Mouse (Mus musculus): ENCODE measurements around the gene Htr7. TPM values are rescaled to one million over a fixed set of nuclear protein-coding genes. Genes with fewer than 3 reads are reported as not detected.

Htr7 gene
- total RNA-seq (2021): 10 to 100 TPM; 10.5 to 11.7 TPM
- long read RNA-seq, experiment 1, partial matches to known transcripts: 0 of 4 reads
- long read RNA-seq, experiment 1, other reads (novel, unspliced or antisense): 3 of 4 reads
- long read RNA-seq, experiment 2, partial matches to known transcripts: 0 of 3 reads
- long read RNA-seq, experiment 2, other reads (novel, unspliced or antisense): 1 of 3 reads

DNA sequence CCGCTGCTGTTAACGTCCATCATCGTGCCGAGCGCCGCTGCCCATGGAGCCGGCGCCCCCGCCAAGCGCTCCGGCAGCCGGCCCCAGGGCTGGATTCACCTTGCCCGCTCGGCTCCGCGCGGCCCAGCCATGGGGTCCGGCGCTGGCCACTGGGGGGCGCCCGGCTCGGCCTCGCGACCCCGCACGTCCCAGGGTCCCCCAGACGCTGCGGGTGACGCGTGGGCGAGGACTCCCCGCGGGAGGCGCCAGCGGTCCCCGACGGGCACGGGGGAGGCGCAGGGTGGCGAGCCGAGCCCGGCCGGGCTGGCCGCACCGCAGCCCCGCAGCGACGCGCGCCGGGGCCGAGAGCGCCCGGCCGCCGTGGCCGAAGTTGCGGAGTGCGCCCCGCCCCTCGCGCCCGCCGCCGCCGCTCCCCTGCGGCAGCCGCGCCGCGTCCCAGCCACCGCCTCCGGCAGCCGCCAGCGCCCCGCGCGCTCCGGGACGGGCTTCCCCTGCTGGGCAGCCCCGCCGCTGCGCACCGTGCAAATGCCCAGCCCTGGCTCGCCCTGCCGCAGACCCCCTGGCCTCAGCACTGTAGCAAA is at the start of gene Htr7:
Gene Htr7 (minus strand): TSS at position 277 of the 581 bp plus-strand sequence.
- peak in 1 of 2 experiments; percentile 37 for DNase-seq (ENCODE audit: low spot score in 2 of 2)
- intact Hi-C loops (cut with DNase I): loop anchor here (5.0 kb wide), 1 partner anchor 930 kb away; no protein-coding TSS in a partner anchor

GRCm38 (mm10) chr19:36103909-36104308 is 46.6 kb upstream of the Htr7 start:
- intact Hi-C loops (cut with DNase I): loop anchor here (10.0 kb wide), 1 partner anchor 451 kb away; the partner anchor contains the start of gene Hectd2
- DNase-seq (ENCODE audit: low spot score in 2 of 2): no peak

GRCm38 (mm10) chr19:36098916-36099315 is 41.6 kb upstream of the Htr7 start:
- no peak for DNase-seq (ENCODE audit: low spot score in 2 of 2)
- intact Hi-C loops (cut with DNase I): no loop called here

DNA sequence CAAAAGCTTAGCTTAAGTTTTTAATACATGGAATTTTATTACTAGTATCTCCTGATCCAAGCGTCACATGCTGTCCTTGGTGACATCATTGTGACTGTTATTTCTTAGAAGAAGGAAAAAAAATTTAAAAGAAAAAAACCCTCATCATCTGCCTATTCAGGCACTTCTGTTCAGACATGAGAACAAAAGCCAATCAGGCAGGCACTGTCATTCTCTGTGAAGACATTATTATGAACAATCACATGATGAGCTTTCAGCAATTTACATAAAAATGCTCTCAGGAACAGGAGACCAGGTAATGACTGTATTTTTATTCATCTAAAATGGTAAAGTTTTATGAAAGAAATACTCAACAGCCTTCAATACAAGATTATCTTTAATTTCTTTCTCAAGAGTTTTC is 41.0 kb upstream of the Htr7 start:
- DNase-seq (ENCODE audit: low spot score in 2 of 2): no peak
- intact Hi-C loops (cut with DNase I): no loop called here

- DNase-seq (ENCODE audit: low spot score in 2 of 2): no peak
- intact Hi-C loops (cut with DNase I): no loop called here
These were observed 39.9 kb upstream of the Htr7 start for GRCm38 (mm10) chr19:36097194-36097593.

DNA sequence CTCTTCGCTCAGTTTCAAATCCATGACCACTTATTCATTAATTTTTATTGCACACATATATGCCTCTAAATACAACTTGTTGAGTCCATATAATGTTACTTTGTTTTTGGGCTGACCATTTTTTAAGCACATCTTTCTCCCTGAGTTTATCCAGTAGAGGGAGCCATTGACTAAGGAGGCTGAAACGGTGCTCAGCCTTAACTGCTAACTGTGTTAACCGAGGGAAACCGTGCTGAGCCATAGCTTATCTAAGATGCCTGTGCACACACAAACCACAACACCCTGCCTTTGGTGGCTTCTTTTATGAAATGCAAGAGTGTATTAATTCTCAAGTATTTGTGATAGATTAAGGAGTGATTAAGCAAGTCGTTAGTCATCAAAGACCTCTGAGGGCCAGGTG is 33.5 kb upstream of the Htr7 start:
- intact Hi-C loops (cut with DNase I): no loop called here
- DNase-seq (ENCODE audit: low spot score in 2 of 2): peak; percentile 30 to 31

- peak; percentile 89 to 93 for DNase-seq (ENCODE audit: low spot score in 2 of 2)
- intact Hi-C loops (cut with DNase I): loop anchor here (1.0 kb wide), 1 partner anchor 1090 kb away; no protein-coding TSS in a partner anchor
These were observed 26.2 kb upstream of the Htr7 start, which contains the start of gene Rpp30 for GRCm38 (mm10) chr19:36083262-36084225. Gene Rpp30 (plus strand): TSS chr19:36083716.

DNA sequence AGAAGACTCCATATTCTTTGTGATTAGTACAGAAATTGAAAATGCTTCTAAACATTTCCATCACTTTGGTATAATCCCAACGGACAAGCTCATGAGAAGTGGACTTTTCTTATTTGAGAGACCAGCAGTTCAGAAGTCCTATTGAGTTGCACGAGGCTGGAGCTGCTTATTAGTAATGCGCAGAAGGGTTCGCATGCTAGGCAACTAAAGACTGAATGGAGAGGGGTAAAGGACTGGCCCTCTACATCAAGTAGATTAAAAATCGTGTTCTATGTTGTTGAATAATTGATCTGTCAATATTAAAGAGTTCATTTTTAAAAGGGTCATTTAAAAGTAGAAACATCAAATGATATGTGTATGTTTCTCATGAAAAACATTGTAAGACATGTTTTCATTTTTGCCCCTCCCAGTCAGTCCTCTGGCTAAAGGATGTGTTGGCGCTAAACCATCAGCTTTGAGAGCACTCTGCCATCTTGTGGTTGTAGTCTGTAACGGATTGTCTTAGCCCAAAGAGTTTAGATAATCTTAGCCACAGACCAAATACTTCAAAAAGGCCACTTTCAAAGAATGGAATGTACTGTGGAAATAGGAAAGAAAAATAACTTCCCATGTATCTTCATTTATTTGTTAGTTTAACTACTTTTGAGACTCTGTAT is 25.4 kb upstream of the Htr7 start:
- intact Hi-C loops (cut with DNase I): loop anchor here (1.0 kb wide), 1 partner anchor 1089 kb away; no protein-coding TSS in a partner anchor

GRCm38 (mm10) chr19:36062801-36063529 is 5.7 kb upstream of the Htr7 start:
- intact Hi-C loops (cut with DNase I): loop anchor here (2.0 to 10.0 kb wide), 2 partner anchors 568 to 1070 kb away; no protein-coding TSS in a partner anchor
- peak in 1 of 2 experiments; percentile 18 for DNase-seq (ENCODE audit: low spot score in 2 of 2)

More for the DNA sequence above, 25.4 kb upstream of the Htr7 start:
- DNase-seq (ENCODE audit: low spot score in 2 of 2): peak; percentile 51 to 62

GRCm38 (mm10) chr19:36056502-36057221 is 645 bp downstream of the Htr7 start:
- no peak for DNase-seq (ENCODE audit: low spot score in 2 of 2)

DNA sequence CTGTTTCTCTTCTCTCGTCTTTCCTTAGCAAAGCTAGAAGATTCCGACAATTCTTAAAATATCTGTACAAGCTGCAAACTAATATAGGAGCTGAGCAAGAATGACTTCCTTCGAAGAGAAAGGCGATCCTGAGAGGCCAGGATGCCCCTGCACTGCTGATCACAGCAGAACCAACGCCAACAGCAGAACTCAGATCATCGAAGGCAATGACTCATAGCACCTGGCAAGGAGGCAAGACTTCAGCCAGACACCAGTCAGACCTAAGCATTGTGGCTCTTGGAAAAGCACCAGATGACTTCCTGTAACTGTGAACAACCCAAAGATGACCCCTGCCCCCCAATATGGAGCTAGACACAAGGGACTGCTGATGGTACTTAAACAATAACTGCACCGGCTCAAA is 11.3 kb downstream of the Htr7 start:
- intact Hi-C loops (cut with DNase I): no loop called here
- no peak for DNase-seq (ENCODE audit: low spot score in 2 of 2)

More at GRCm38 (mm10) chr19:36056502-36057221, 645 bp downstream of the Htr7 start:
- intact Hi-C loops (cut with DNase I): loop anchor here (5.0 kb wide), 1 partner anchor 929 kb away; no protein-coding TSS in a partner anchor

DNA sequence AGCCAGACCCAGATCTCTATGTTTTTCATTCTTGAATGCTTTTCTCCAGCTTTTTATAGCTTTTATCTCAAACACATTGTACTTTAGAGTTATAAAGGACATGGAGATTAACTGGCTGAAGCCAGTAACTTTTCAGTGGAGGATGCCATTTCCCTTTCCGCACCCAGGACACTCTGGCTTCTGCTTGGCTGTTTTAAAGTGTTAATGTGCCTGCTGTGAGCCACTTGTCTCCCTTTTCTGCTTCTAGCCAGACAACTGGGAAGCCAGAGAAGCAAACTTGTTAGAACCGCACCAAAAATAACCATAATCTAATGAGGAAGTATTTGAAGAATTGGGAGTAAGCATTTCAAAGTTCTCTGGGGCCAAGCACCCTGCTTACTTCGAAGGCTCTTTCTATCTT is 42.5 kb downstream of the Htr7 start:
- no peak for DNase-seq (ENCODE audit: low spot score in 2 of 2)
- intact Hi-C loops (cut with DNase I): no loop called here

DNA sequence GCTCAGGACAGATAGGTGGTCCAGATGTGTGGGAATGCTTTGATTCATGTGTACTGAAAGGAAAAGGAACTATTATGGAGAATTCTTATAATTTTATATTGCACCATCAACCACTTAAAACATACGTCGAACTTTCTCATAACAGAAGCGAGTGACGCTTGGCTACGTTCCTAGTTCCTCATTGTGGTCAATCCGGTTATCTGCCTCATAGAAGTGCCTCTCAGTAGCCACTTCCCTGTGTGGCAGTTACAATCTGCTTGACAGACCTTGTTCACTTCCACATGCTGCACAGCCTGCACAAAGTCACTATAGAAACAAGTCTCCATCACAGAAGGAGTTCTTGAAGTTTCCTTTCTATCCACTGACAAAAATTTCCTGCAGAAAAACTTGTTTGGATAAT is 51.0 kb downstream of the Htr7 start:
- DNase-seq (ENCODE audit: low spot score in 2 of 2): no peak
- intact Hi-C loops (cut with DNase I): no loop called here

DNA sequence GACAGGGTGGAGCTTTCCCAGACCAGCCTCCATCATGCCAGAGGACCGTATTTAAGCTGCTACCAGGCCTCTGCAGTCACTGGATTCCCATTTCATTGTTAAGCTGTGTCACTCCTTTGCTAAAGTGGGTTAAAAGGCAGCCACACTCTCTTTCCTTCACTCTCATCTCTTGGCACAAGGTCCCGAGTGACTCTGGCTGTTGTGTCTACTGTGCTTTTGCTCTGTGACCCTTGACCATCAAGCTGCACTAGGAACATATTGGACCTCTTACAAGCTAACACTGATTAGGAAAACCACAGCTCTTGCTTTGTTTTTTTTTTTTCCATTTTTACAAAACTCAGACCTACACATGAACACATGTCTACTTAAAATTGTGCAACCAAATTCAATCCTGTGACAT is 52.3 kb downstream of the Htr7 start:
- intact Hi-C loops (cut with DNase I): no loop called here
- DNase-seq (ENCODE audit: low spot score in 2 of 2): no peak

DNA sequence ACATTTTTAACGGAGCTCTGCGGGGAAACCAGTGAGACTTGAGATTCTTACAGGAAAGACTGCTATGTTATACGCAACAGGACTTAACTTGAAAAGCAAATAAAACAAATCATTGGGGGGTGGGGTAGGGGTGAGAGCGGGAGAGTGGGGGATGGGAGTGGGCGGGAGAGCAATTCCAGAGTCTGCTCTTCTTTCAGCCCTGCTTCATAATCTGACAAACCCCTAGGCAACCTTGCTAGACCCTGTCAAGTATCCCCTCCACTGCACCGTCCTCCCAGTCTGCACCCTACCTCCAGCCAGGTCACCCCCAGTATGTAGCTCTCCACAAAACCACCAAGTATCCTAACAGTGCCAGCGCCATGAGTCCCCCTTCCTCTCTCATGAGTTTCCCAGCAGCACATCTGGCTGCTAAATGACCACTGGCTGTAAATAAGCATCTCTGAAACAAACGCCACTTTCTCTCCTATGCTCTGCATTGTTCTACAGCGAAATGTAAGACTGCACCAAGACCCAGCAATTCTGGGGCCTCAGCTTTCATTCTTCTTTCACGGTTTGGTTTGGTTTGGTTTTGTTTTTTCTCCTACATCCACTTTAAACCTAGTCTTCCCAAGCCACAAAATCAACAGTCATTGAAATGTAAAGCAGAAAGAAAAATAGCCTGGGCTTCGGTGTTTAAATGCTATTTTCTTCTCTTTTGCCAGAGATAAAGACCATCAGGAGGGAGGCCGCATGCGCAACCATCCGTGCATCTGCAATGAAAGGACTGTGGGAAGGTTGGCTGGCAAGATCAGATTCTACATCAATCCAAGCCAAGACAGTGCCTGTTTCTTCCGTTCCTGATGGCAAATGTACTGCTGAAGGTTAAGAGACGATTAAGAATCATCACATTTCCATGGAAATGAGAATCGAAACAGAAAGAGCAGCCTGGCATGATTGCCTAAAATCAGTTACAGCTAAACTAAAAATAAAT is 54.5 kb downstream of the Htr7 start:
- peak in 1 of 2 experiments; percentile 17 for DNase-seq (ENCODE audit: low spot score in 2 of 2)
- intact Hi-C loops (cut with DNase I): no loop called here

DNA sequence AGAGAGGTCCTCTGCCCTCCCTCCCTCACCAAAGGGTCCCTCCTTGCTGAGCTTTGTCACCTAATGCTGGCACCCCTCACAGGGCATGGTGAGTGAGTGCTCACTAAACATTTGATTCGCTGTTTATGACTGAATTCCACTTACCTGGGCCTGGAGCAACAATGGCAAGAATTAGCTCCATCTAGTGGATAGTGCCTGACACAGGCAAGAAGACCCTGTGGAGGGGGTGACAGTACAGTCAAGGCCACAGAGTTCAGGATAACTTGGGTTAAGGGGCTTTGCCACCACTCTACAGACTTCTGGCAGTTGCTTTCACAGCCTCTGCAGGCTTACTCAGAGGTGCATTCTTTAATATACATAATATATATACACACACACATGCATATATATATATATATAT is 55.8 kb downstream of the Htr7 start:
- intact Hi-C loops (cut with DNase I): no loop called here

GRCm38 (mm10) chr19:36000955-36001354 is 56.4 kb downstream of the Htr7 start:
- intact Hi-C loops (cut with DNase I): no loop called here

More for the DNA sequence above, 55.8 kb downstream of the Htr7 start:
- no peak for DNase-seq (ENCODE audit: low spot score in 2 of 2)

More at GRCm38 (mm10) chr19:36000955-36001354, 56.4 kb downstream of the Htr7 start:
- DNase-seq (ENCODE audit: low spot score in 2 of 2): no peak

All from left cerebral cortex, postnatal 14 days (tissue).